Mouse (Mus musculus): Measurements from ENCODE around the gene Dnajc27.

- TF ChIP-seq EP300 (IDR thresholded peaks at IDR 0.05; ENCODE audit: low read depth): no peak
- no peak for TF ChIP-seq CTCF (IDR thresholded peaks at IDR 0.05; ENCODE audit: low read depth)
Measured at GRCm38 (mm10) chr12:4066681-4067459, 15.5 kb upstream of the Dnajc27 start.

Measured in liver, embryonic 14.5 days (tissue).